Mouse (Mus musculus) left cerebral cortex, adult 11 months (tissue): Measurements from ENCODE around the gene Fxyd7.

Experiments
- DNase-seq: peaks from one replicate; pipeline ENCODE4 v3.0.0; 2022; ENCODE audit warnings: low spot score

Fxyd7 gene

DNA sequence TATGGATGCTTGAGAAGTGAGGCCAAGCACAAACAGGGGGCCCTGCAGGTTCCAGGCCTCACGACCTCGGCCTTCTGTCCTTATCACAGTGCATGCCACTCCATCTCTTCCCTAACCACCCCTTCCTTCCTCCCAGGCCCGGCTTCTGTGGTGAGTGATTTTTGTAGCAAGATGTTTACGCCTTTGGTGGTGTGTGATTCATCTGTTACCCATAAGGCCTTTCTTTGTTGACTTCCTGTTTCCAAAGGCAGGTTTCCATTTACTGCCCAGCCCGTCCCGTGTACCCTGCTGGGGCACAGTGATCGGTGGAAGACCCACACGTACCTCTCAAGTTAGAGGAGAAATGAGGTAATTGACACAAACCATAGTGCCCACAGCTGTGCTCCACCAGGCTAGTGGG is 48.6 kb downstream of the Fxyd7 start:
- DNase-seq: no peak

DNA sequence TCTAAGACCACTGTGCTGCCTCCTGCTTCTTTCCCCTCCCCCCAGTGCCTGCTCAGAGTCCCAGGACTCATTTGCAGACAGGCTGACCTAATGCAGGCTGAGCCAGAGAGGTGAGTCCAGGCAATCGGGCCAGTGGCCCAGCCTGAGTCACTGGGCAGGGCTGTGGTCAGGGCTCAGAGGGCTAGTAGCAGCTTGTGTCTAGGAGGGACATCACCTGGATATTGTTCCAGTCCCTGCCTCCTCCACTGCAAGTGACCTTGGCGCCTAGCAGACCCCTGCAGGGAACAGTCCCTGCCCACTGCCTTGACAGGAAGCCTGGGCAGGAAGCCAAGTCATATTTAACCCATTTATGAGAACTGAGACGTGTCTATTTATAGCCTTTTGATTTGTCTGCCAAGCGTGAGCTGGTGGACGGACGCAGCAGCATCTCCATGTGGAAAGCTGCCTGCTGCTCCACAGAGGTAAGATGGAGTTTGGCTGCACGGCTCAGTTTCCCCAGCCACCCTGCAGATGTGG is 50.7 kb downstream of the Fxyd7 start:
- no peak for DNase-seq

DNA sequence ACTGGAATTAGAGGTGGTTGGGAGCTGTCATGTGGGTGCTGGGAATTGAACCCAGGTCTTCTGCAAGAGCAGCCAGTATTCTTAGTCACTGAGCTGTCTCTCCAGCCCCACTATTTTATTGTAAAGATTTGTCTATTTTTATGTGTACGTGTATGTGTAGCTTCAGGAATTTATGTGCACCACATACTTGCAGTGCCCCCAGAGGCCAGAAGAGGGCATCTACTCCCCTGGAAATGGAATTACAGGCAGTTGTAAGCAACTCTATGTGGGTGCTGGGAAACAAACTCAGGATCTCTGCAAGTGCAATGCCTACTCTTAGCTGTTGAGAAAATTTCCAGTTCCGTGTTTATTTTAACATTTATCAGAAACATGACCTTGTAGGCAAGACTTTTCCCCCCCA is 54.8 kb downstream of the Fxyd7 start:
- no peak for DNase-seq

DNA sequence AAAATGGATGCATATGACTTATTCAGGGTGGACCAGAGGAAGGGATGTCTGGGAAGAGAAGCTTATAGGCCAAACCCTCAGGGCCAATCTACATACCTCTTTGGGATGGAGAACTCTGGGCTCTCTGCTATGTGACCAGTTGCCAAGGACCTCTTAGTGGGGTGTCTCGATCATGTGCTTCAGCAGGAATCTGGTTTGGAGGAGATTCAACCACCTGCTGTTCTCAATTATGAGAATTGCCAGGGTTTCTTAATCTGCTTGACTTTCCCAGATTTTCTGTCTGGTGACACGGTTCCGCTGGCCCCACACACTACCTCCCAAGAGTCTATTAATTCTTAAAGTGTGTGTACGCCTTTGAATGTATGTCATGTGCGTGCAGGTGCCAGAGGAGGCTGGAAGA is 57.3 kb downstream of the Fxyd7 start:
- DNase-seq: no peak
